28 mouse cellular contexts compared by ENCODE assay signal in the genomic region with DNA sequence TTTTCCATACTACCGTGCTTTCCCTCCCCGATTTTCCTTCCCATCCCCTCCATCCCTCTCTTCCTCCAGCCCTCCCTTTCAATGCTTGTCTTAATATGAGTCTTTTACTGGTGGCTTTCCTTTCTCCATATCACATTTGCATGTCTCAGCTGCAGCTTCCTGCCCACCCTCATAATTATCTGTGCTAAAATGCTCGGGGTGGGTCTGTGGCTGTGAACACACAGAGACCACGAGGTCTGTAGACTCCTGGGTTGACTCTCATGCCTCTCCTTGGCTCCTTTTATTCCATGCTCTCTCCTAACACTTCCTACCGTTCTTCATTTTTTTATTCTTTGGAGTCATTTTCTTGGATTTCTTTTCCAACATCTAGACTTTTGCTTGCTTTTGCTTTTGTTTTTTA. TPM values are rescaled to one million over a fixed set of nuclear protein-coding genes. Genes with fewer than 3 reads are reported as not detected.
DNase-seq lines count a peak whose midpoint lies in the region; ATAC-seq and TF ChIP-seq lines count a peak whose summit lies in the region.
"Had no signal": no experiment of that assay in that cellular context is flagged by ENCODE, and none has a peak within 500 bp of the region (broad histone marks: within the 10 kb centered on the region; RNA-seq: fewer than 3 reads in every experiment).

No protein-coding gene starts in this region.

- H3K4me2 ChIP-seq in liver, embryonic 12.5 days, result no peak overlapping the region
- no peak overlapping the region for H3K4me2 ChIP-seq in liver, embryonic 11.5 days
- no peak overlapping the region for H3K4me2 ChIP-seq in liver, embryonic 14.5 days (ENCODE audit: low read depth)
- no peak overlapping the region for H3K4me2 ChIP-seq in liver, postnatal 0 days (ENCODE audit: low read depth, low read length)
- H3K4me2 ChIP-seq: embryonic facial prominence, embryonic 13.5 days; embryonic facial prominence, embryonic 15.5 days; forebrain, embryonic 12.5 days had no signal

- H3K4me3 ChIP-seq in liver, embryonic 12.5 days, result no peak overlapping the region
- H3K4me3 ChIP-seq in liver, embryonic 11.5 days (ENCODE audit: low read depth, low read length), result no peak overlapping the region
- no peak overlapping the region for H3K4me3 ChIP-seq in liver, embryonic 14.5 days (ENCODE audit: insufficient read depth in 1 of 2, low read depth in 2 of 2, low read length in 2 of 2)
- H3K4me3 ChIP-seq in liver, postnatal 0 days (ENCODE audit: low read depth, low read length), result no peak overlapping the region
- H3K4me3 ChIP-seq: embryonic facial prominence, embryonic 13.5 days; embryonic facial prominence, embryonic 15.5 days; erythroblast, embryonic 14.5 days; forebrain, embryonic 10.5 days; forebrain, embryonic 12.5 days had no signal

- 41% methylated on average over 5 of the region's 5 CpGs for WGBS in liver, embryonic 12.5 days (ENCODE audit: insufficient replicate concordance)
- WGBS in liver, embryonic 11.5 days, result 48% methylated on average over 5 of the region's 5 CpGs
- WGBS in liver, embryonic 14.5 days (ENCODE audit: insufficient replicate concordance), result 35% methylated on average over 5 of the region's 5 CpGs
- 52% methylated on average over 5 of the region's 5 CpGs for WGBS in liver, postnatal 0 days (ENCODE audit: insufficient replicate concordance)

- no peak overlapping the region for H3K27ac ChIP-seq in liver, embryonic 12.5 days
- H3K27ac ChIP-seq in liver, embryonic 11.5 days (ENCODE audit: low read depth, low read length), result no peak overlapping the region
- no peak overlapping the region for H3K27ac ChIP-seq in liver, embryonic 14.5 days
- no peak overlapping the region for H3K27ac ChIP-seq in liver, postnatal 0 days (ENCODE audit: low read depth)
- H3K27ac ChIP-seq: embryonic facial prominence, embryonic 13.5 days; embryonic facial prominence, embryonic 15.5 days; forebrain, embryonic 10.5 days; forebrain, embryonic 12.5 days had no signal

- peak; percentile 57; the same call in 1 of the 2 replicates for ATAC-seq in liver, embryonic 12.5 days
- ATAC-seq in liver, embryonic 11.5 days (replicated peaks; ENCODE audit: low FRiP score), result no peak
- ATAC-seq in liver, embryonic 14.5 days (ENCODE audit: insufficient read depth), result peak; percentile 44; the same call in 1 of the 2 replicates
- no peak for ATAC-seq in liver, postnatal 0 days
- ATAC-seq in common myeloid progenitor, adult 5-6 weeks (replicated peaks; ENCODE audit: low read depth, poor library complexity, severe bottlenecking), result peak; percentile 57; the same call in 1 of the 2 replicates
- ATAC-seq: activated CD4-positive, CD25-positive, alpha-beta regulatory T cell, adult 4 months; CD4-positive, CD25-positive, alpha-beta regulatory T cell, adult 4 months; forebrain, embryonic 14.5 days; forebrain, embryonic 16.5 days; Patski had no signal

- no peak for TF ChIP-seq EP300 in liver, embryonic 14.5 days (IDR thresholded peaks at IDR 0.05; ENCODE audit: low read depth)
- no peak for TF ChIP-seq EP300 in liver, postnatal 0 days (IDR thresholded peaks at IDR 0.05; ENCODE audit: low read depth)

- TF ChIP-seq CTCF in liver, embryonic 14.5 days (IDR thresholded peaks at IDR 0.05; ENCODE audit: low read depth), result no peak
- no peak for TF ChIP-seq CTCF in liver, postnatal 0 days (IDR thresholded peaks at IDR 0.05; ENCODE audit: low read depth)

- no peaks in the 10 kb centered on the region for H3K36me3 ChIP-seq in liver, embryonic 12.5 days
- no peaks in the 10 kb centered on the region for H3K36me3 ChIP-seq in liver, embryonic 11.5 days (ENCODE audit: control insufficient read depth, insufficient read depth, low read length)
- no peaks in the 10 kb centered on the region for H3K36me3 ChIP-seq in liver, embryonic 14.5 days (replicated peaks; ENCODE audit: control insufficient read depth, insufficient read depth, low read depth)
- H3K36me3 ChIP-seq in liver, postnatal 0 days (replicated peaks; ENCODE audit: insufficient read depth, low read length), result no peaks in the 10 kb centered on the region
- H3K36me3 ChIP-seq: embryonic facial prominence, embryonic 13.5 days; embryonic facial prominence, embryonic 15.5 days; forebrain, embryonic 10.5 days; forebrain, embryonic 12.5 days; G1E had no signal

- 0 out of 2 replicates have a peak, but pooled peaks cover 8% of the 10 kb centered on the region for H3K27me3 ChIP-seq in liver, embryonic 12.5 days (replicated peaks)
- H3K27me3 ChIP-seq in liver, embryonic 11.5 days (replicated peaks; ENCODE audit: control insufficient read depth, insufficient read depth, low read length), result no peaks in the 10 kb centered on the region
- no peaks in the 10 kb centered on the region for H3K27me3 ChIP-seq in liver, embryonic 14.5 days (ENCODE audit: control insufficient read depth, insufficient read depth, low read length)
- H3K27me3 ChIP-seq in liver, postnatal 0 days (ENCODE audit: insufficient read depth, low read length), result no peaks in the 10 kb centered on the region
- H3K27me3 ChIP-seq: embryonic facial prominence, embryonic 13.5 days; embryonic facial prominence, embryonic 15.5 days; forebrain, embryonic 12.5 days; Patski had no signal

- peaks cover 30% of the 10 kb centered on the region for H3K4me1 ChIP-seq in liver, embryonic 12.5 days
- peaks cover 7% of the 10 kb centered on the region; the same call in 1 of the 2 replicates for H3K4me1 ChIP-seq in liver, embryonic 11.5 days (replicated peaks; ENCODE audit: control insufficient read depth, insufficient read depth, low read length)
- peaks cover 2 to 24% of the 10 kb centered on the region in 2 experiments; a peak in 2 of 4 replicates for H3K4me1 ChIP-seq in liver, embryonic 14.5 days (replicated peaks; ENCODE audit: control insufficient read depth in 2 of 2, insufficient read depth in 2 of 2, low read length in 1 of 2)
- 0 out of 2 replicates have a peak, but pooled peaks cover 8% of the 10 kb centered on the region for H3K4me1 ChIP-seq in liver, postnatal 0 days (ENCODE audit: insufficient read depth)
- H3K4me1 ChIP-seq: embryonic facial prominence, embryonic 13.5 days; embryonic facial prominence, embryonic 15.5 days; forebrain, embryonic 12.5 days had no signal

- no peak overlapping the region for H3K9ac ChIP-seq in liver, embryonic 12.5 days
- no peak overlapping the region for H3K9ac ChIP-seq in liver, embryonic 11.5 days (ENCODE audit: low read depth, low read length)
- no peak overlapping the region for H3K9ac ChIP-seq in liver, embryonic 14.5 days (replicated peaks)
- no peak overlapping the region for H3K9ac ChIP-seq in liver, postnatal 0 days (replicated peaks)
- H3K9ac ChIP-seq: embryonic facial prominence, embryonic 13.5 days; embryonic facial prominence, embryonic 15.5 days; forebrain, embryonic 12.5 days had no signal

- no peak for DNase-seq in liver, embryonic 11.5 days (ENCODE audit: low spot score)
- DNase-seq in liver, embryonic 14.5 days (ENCODE audit: low read depth in 3 of 3, low spot score in 3 of 3), result no peak
- no peak for DNase-seq in liver, postnatal 0 days
- no peak for DNase-seq in right cerebral cortex, postnatal 4 days
- DNase-seq: adrenal gland, adult 8-10 months; adrenal gland, postnatal 14 days; adrenal gland, postnatal 36 days; B cell, adult 2 months; cerebellum, adult 11-12 months; cerebellum, adult 2 months; cerebellum, adult 9-10 months; cerebellum, postnatal 10 days; cerebellum, postnatal 25 days; embryo, embryonic 11 days had no signal

- no peaks in the 10 kb centered on the region for H3K9me3 ChIP-seq in liver, embryonic 12.5 days (replicated peaks)
- no peaks in the 10 kb centered on the region for H3K9me3 ChIP-seq in liver, embryonic 11.5 days (ENCODE audit: control insufficient read depth, low read length)
- no peaks in the 10 kb centered on the region for H3K9me3 ChIP-seq in liver, embryonic 14.5 days (ENCODE audit: control insufficient read depth, low read length)
- H3K9me3 ChIP-seq in liver, postnatal 0 days (ENCODE audit: low read length), result no peaks in the 10 kb centered on the region
- H3K9me3 ChIP-seq: embryonic facial prominence, embryonic 13.5 days; embryonic facial prominence, embryonic 15.5 days; forebrain, embryonic 10.5 days; forebrain, embryonic 12.5 days had no signal

RNA-seq across cellular contexts. Expression of a gene that starts 3.6 kb away (rescaled TPM):
- polyA plus RNA-seq in liver, embryonic 12.5 days (2016; fragmentation: Nextera tagmentation; extraction: Ambion mirVana), result 19.2 and 21.5 TPM in 2 replicates
- polyA plus RNA-seq in liver, embryonic 11.5 days (2014; fragmentation: Nextera tagmentation; extraction: Ambion mirVana), result 25.3 and 32.4 TPM in 2 replicates
- 5.4 and 9.0 TPM in 2 replicates for polyA plus RNA-seq in liver, embryonic 14.5 days (2012; rRNA removed)
- 11.1 and 14.9 TPM in 2 replicates for polyA plus RNA-seq in liver, embryonic 14.5 days (2014; fragmentation: Nextera tagmentation; extraction: Ambion mirVana)
- 13.4 and 14.8 TPM in 2 replicates for polyA plus RNA-seq in liver, postnatal 0 days (2015; fragmentation: Nextera tagmentation; extraction: Ambion mirVana)
- 15.3 and 16.7 TPM in 2 replicates for total RNA-seq in common myeloid progenitor, adult 5-6 weeks (2017)
- total RNA-seq: CH12.LX had no signal
- polyA plus RNA-seq: CD4-positive, CD25-positive, alpha-beta regulatory T cell, adult 4 months had no signal

RNA-seq across cellular contexts. Expression of a gene that starts 55.6 kb away (rescaled TPM):
- 88.3 and 93.3 TPM in 2 replicates for polyA plus RNA-seq in liver, embryonic 12.5 days (2016; fragmentation: Nextera tagmentation; extraction: Ambion mirVana)
- 111 and 113 TPM in 2 replicates for polyA plus RNA-seq in liver, embryonic 11.5 days (2014; fragmentation: Nextera tagmentation; extraction: Ambion mirVana)
- 52.5 and 62.6 TPM in 2 replicates for polyA plus RNA-seq in liver, embryonic 14.5 days (2012; rRNA removed)
- polyA plus RNA-seq in liver, embryonic 14.5 days (2014; fragmentation: Nextera tagmentation; extraction: Ambion mirVana), result 96.8 and 105 TPM in 2 replicates
- polyA plus RNA-seq in liver, postnatal 0 days (2015; fragmentation: Nextera tagmentation; extraction: Ambion mirVana), result 243 and 249 TPM in 2 replicates
- 54.4 and 64.8 TPM in 2 replicates for total RNA-seq in common myeloid progenitor, adult 5-6 weeks (2017)
- total RNA-seq: G1E had no signal
- polyA plus RNA-seq: erythroblast, embryonic 14.5 days; G1E had no signal

Comparison
In these comparisons a context has a peak if more than half of its experiments do, and no peak if none do; other contexts are left out.
1. ATAC-seq: peak in liver, embryonic 12.5 days (single experiment), liver, embryonic 14.5 days (single experiment) and common myeloid progenitor, adult 5-6 weeks (single experiment); none in liver, embryonic 11.5 days (single experiment) and liver, postnatal 0 days (single experiment).